Mouse (Mus musculus): Measurements from ENCODE around the gene Inhbe. TPM values are rescaled to one million over a fixed set of nuclear protein-coding genes. Genes with fewer than 3 reads are reported as not detected.

The Inhbe gene
- not detected for total RNA-seq (2021)
- long read RNA-seq, experiment 1 = 0 reads
- long read RNA-seq, experiment 2 = 0 reads

GRCm38 (mm10) chr10:127353909-127354895 is at the start of gene Inhbe:
Gene Inhbe (minus strand): TSS chr10:127354411.
- Histone ChIP-seq H3K27ac (peak within 1 kb of the TSS; percentile 90), H3K4me3 (no peak within 1 kb of the TSS)
- peak; percentile 61 for TF ChIP-seq CTCF (IDR thresholded peaks at IDR 0.05)
- DNase-seq = peak; percentile 58
- intact Hi-C loops (cut with DNase I) = loop anchor here (5.0 kb wide), 1 partner anchor 83 kb away; no protein-coding TSS in a partner anchor

GRCm38 (mm10) chr10:127391774-127392173 is 37.6 kb upstream of the Inhbe start:
- Histone ChIP-seq H3K27ac (no peak overlapping the region), H3K4me3 (no peak overlapping the region)
- TF ChIP-seq CTCF (IDR thresholded peaks at IDR 0.05) = peak; percentile 12; the same call in 1 of the 2 replicates
- intact Hi-C loops (cut with DNase I) = no loop called here
- DNase-seq = no peak

GRCm38 (mm10) chr10:127381743-127382134 is 27.5 kb upstream of the Inhbe start:
- no peak for DNase-seq
- Histone ChIP-seq H3K27ac (peak overlapping the region; percentile 97), H3K4me3 (peak overlapping the region; percentile 93)
- intact Hi-C loops (cut with DNase I) = loop anchor here (5.0 kb wide), 1 partner anchor 46 kb away; no protein-coding TSS in a partner anchor
- no peak for TF ChIP-seq CTCF (IDR thresholded peaks at IDR 0.05)

- intact Hi-C loops (cut with DNase I) = loop anchor here (5.0 kb wide), 1 partner anchor 46 kb away; no protein-coding TSS in a partner anchor
- DNase-seq = peak; percentile 87
- peak overlapping the region; percentile 97 for H3K27ac ChIP-seq
- peak; percentile 40; the same call in 1 of the 2 replicates for TF ChIP-seq CTCF (IDR thresholded peaks at IDR 0.05)
- peak overlapping the region; percentile 93 for H3K4me3 ChIP-seq
These were observed 26.8 kb upstream of the Inhbe start for GRCm38 (mm10) chr10:127380767-127381742.

- Histone ChIP-seq H3K4me3 (peak within 1 kb of the TSS; percentile 93), H3K27ac (peak within 1 kb of the TSS; percentile 97)
- DNase-seq = peak; percentile 96
- intact Hi-C loops (cut with DNase I) = loop anchor here (5.0 kb wide), 1 partner anchor 47 kb away; no protein-coding TSS in a partner anchor
- TF ChIP-seq CTCF (IDR thresholded peaks at IDR 0.05) = no peak
These were observed 26.1 kb upstream of the Inhbe start, which contains the start of gene R3hdm2 for GRCm38 (mm10) chr10:127380251-127380691. Gene R3hdm2 (plus strand): TSS chr10:127380327.

- no peak for TF ChIP-seq CTCF (IDR thresholded peaks at IDR 0.05)
- peak overlapping the region; percentile 93 for H3K4me3 ChIP-seq
- intact Hi-C loops (cut with DNase I) = loop anchor here (5.0 kb wide), 1 partner anchor 48 kb away; no protein-coding TSS in a partner anchor
- H3K27ac ChIP-seq = peak overlapping the region; percentile 97
- DNase-seq = no peak
These were observed 25.4 kb upstream of the Inhbe start for GRCm38 (mm10) chr10:127379654-127380053.

- DNase-seq = no peak
- intact Hi-C loops (cut with DNase I) = no loop called here
- no peak overlapping the region for H3K4me3 ChIP-seq
- H3K27ac ChIP-seq = no peak overlapping the region
- no peak for TF ChIP-seq CTCF (IDR thresholded peaks at IDR 0.05)
These were observed 23.5 kb upstream of the Inhbe start for GRCm38 (mm10) chr10:127377700-127378099.

- no peak overlapping the region for H3K27ac ChIP-seq
- no peak overlapping the region for H3K4me3 ChIP-seq
- TF ChIP-seq CTCF (IDR thresholded peaks at IDR 0.05) = no peak
- intact Hi-C loops (cut with DNase I) = no loop called here
- no peak for DNase-seq
These were observed 16.8 kb upstream of the Inhbe start for GRCm38 (mm10) chr10:127371023-127371422.

- TF ChIP-seq CTCF (IDR thresholded peaks at IDR 0.05) = no peak
- H3K27ac ChIP-seq = no peak within 1 kb of the TSS
- DNase-seq = no peak
- H3K4me3 ChIP-seq = no peak within 1 kb of the TSS
- intact Hi-C loops (cut with DNase I) = no loop called here
These were observed 15.9 kb upstream of the Inhbe start, which contains the start of gene Inhbc for GRCm38 (mm10) chr10:127369834-127370820. Gene Inhbc (minus strand): TSS chr10:127370431.

- no peak overlapping the region for H3K27ac ChIP-seq
- TF ChIP-seq CTCF (IDR thresholded peaks at IDR 0.05) = no peak
- DNase-seq = no peak
- intact Hi-C loops (cut with DNase I) = no loop called here
- no peak overlapping the region for H3K4me3 ChIP-seq
These were observed 14.1 kb upstream of the Inhbe start for GRCm38 (mm10) chr10:127368273-127368672.

GRCm38 (mm10) chr10:127367116-127367515 is 12.9 kb upstream of the Inhbe start:
- TF ChIP-seq CTCF (IDR thresholded peaks at IDR 0.05) = no peak
- intact Hi-C loops (cut with DNase I) = no loop called here

More at GRCm38 (mm10) chr10:127367116-127367515, 12.9 kb upstream of the Inhbe start:
- no peak for DNase-seq
- no peak overlapping the region for H3K27ac ChIP-seq
- H3K4me3 ChIP-seq = no peak overlapping the region
